Mouse (Mus musculus): ENCODE data around the gene Neurl1b.

The Neurl1b gene

GRCm38 (mm10) chr17:26452371-26452972, 37.8 kb downstream of the Neurl1b start:
- peak; percentile 74 for DNase-seq (ENCODE audit: low spot score)

- DNase-seq (ENCODE audit: low spot score) = no peak
Observed at GRCm38 (mm10) chr17:26457506-26457905, 42.9 kb downstream of the Neurl1b start.

GRCm38 (mm10) chr17:26458049-26458448, 43.4 kb downstream of the Neurl1b start:
- no peak for DNase-seq (ENCODE audit: low spot score)

- DNase-seq (ENCODE audit: low spot score) = peak; percentile 65
Observed at GRCm38 (mm10) chr17:26462634-26463170, 48.1 kb downstream of the Neurl1b start.

- DNase-seq (ENCODE audit: low spot score) = no peak
Observed at GRCm38 (mm10) chr17:26463432-26463831, 48.8 kb downstream of the Neurl1b start.

GRCm38 (mm10) chr17:26463984-26464383, 49.4 kb downstream of the Neurl1b start:
- peak; percentile 24 for DNase-seq (ENCODE audit: low spot score)

GRCm38 (mm10) chr17:26464481-26464880, 49.9 kb downstream of the Neurl1b start:
- no peak for DNase-seq (ENCODE audit: low spot score)

- DNase-seq (ENCODE audit: low spot score) = no peak
Observed at GRCm38 (mm10) chr17:26464972-26465371, 50.3 kb downstream of the Neurl1b start.

GRCm38 (mm10) chr17:26466741-26467150, 52.1 kb downstream of the Neurl1b start:
- DNase-seq (ENCODE audit: low spot score) = peak; percentile 69

GRCm38 (mm10) chr17:26467619-26468018, 53.0 kb downstream of the Neurl1b start:
- no peak for DNase-seq (ENCODE audit: low spot score)

GRCm38 (mm10) chr17:26468102-26468894, 53.7 kb downstream of the Neurl1b start:
- no peak for DNase-seq (ENCODE audit: low spot score)

- DNase-seq (ENCODE audit: low spot score) = peak; percentile 57
Observed at GRCm38 (mm10) chr17:26476871-26477270, 62.2 kb downstream of the Neurl1b start.

GRCm38 (mm10) chr17:26478672-26479071, 64.0 kb downstream of the Neurl1b start:
- peak; percentile 37 for DNase-seq (ENCODE audit: low spot score)

- no peak for DNase-seq (ENCODE audit: low spot score)
Observed at GRCm38 (mm10) chr17:26479619-26480018, 65.0 kb downstream of the Neurl1b start.

- no peak for DNase-seq (ENCODE audit: low spot score)
Observed at GRCm38 (mm10) chr17:26480956-26481355, 66.3 kb downstream of the Neurl1b start.

GRCm38 (mm10) chr17:26484626-26485421, 70.2 kb downstream of the Neurl1b start:
- DNase-seq (ENCODE audit: low spot score) = no peak

GRCm38 (mm10) chr17:26487266-26487665, 72.6 kb downstream of the Neurl1b start:
- DNase-seq (ENCODE audit: low spot score) = no peak

- no peak for DNase-seq (ENCODE audit: low spot score)
Observed at GRCm38 (mm10) chr17:26487917-26488316, 73.3 kb downstream of the Neurl1b start.

GRCm38 (mm10) chr17:26488711-26489403, 74.2 kb downstream of the Neurl1b start:
- no peak for DNase-seq (ENCODE audit: low spot score)

GRCm38 (mm10) chr17:26490072-26490471, 75.4 kb downstream of the Neurl1b start:
- no peak for DNase-seq (ENCODE audit: low spot score)

GRCm38 (mm10) chr17:26490910-26491309, 76.3 kb downstream of the Neurl1b start:
- no peak for DNase-seq (ENCODE audit: low spot score)

- DNase-seq (ENCODE audit: low spot score) = no peak
Observed at GRCm38 (mm10) chr17:26492246-26492645, 77.6 kb downstream of the Neurl1b start.
